Mouse (Mus musculus): ENCODE data around the gene Psmc3ip.

DNA sequence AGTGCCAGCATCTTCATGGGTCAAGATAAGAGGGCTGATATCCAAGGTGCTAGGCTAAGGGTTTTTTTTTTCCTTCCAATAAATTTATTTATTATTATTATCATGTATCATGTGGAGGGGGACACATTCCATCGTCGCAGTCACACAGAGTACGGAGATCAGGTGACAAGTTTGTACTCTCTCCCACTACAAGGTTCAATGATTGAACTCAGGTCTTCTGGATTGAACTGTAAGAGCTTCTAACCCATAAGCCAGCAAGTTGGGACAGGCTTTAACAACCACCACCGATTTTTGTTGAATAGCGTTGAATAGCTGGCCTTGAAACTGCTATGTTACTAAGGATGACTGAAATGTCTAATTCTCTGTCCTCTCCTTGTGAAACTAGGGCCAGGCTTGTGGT lies 14.8 kb downstream of the Psmc3ip start:
- TF ChIP-seq CTCF (IDR thresholded peaks at IDR 0.05; ENCODE audit: borderline replicate concordance, insufficient read depth, low read length) (no peak), POLR2A (IDR thresholded peaks at IDR 0.05; ENCODE audit: low read depth, low read length) (no peak)
